Mouse (Mus musculus): ENCODE measurements around the gene Speg.

Speg gene

GRCm38 (mm10) chr1:75365510-75366137 is 9.5 kb upstream of the Speg start:
- DNase-seq (ENCODE audit: low spot score in 2 of 2): no peak

- no peak for DNase-seq (ENCODE audit: low spot score in 2 of 2)
Measured at GRCm38 (mm10) chr1:75369360-75369983, 5.6 kb upstream of the Speg start.

- DNase-seq (ENCODE audit: low spot score in 2 of 2): no peak
Measured at GRCm38 (mm10) chr1:75369984-75370660, 5.0 kb upstream of the Speg start.

GRCm38 (mm10) chr1:75371317-75372095 is 3.6 kb upstream of the Speg start:
- DNase-seq (ENCODE audit: low spot score in 2 of 2): peak in 1 of 2 experiments; percentile 40

- DNase-seq (ENCODE audit: low spot score in 2 of 2): no peak
Measured at GRCm38 (mm10) chr1:75372450-75372849, 2.6 kb upstream of the Speg start.

GRCm38 (mm10) chr1:75373276-75373675 is 1.8 kb upstream of the Speg start:
- no peak for DNase-seq (ENCODE audit: low spot score in 2 of 2)

- DNase-seq (ENCODE audit: low spot score in 2 of 2): no peak
Measured at GRCm38 (mm10) chr1:75379196-75379595, 4.1 kb downstream of the Speg start.

GRCm38 (mm10) chr1:75379931-75380330 is 4.8 kb downstream of the Speg start:
- no peak for DNase-seq (ENCODE audit: low spot score in 2 of 2)

GRCm38 (mm10) chr1:75380951-75381350 is 5.9 kb downstream of the Speg start:
- DNase-seq (ENCODE audit: low spot score in 2 of 2): no peak

GRCm38 (mm10) chr1:75381482-75382355 is 6.6 kb downstream of the Speg start:
- peak; percentile 42 to 44 for DNase-seq (ENCODE audit: low spot score in 2 of 2)

GRCm38 (mm10) chr1:75382356-75383071 is 7.4 kb downstream of the Speg start:
- peak; percentile 41 to 54 for DNase-seq (ENCODE audit: low spot score in 2 of 2)

- peak; percentile 34 to 55 for DNase-seq (ENCODE audit: low spot score in 2 of 2)
Measured at GRCm38 (mm10) chr1:75384470-75385141, 9.5 kb downstream of the Speg start.

GRCm38 (mm10) chr1:75385142-75385730 is 10.1 kb downstream of the Speg start:
- DNase-seq (ENCODE audit: low spot score in 2 of 2): peak in 1 of 2 experiments; percentile 41

GRCm38 (mm10) chr1:75386149-75386548 is 11.1 kb downstream of the Speg start:
- DNase-seq (ENCODE audit: low spot score in 2 of 2): peak; percentile 48 to 53

GRCm38 (mm10) chr1:75387469-75387928 is 12.4 kb downstream of the Speg start:
- DNase-seq (ENCODE audit: low spot score in 2 of 2): no peak

GRCm38 (mm10) chr1:75387929-75388897 is 13.1 kb downstream of the Speg start:
- DNase-seq (ENCODE audit: low spot score in 2 of 2): peak in 1 of 2 experiments; percentile 12

- DNase-seq (ENCODE audit: low spot score in 2 of 2): no peak
Measured at GRCm38 (mm10) chr1:75388898-75389515, 13.9 kb downstream of the Speg start.

GRCm38 (mm10) chr1:75393139-75393538 is 18.0 kb downstream of the Speg start:
- peak; percentile 43 to 61 for DNase-seq (ENCODE audit: low spot score in 2 of 2)
